ENCODE assay signal across 21 mouse cellular contexts in the genomic region with DNA sequence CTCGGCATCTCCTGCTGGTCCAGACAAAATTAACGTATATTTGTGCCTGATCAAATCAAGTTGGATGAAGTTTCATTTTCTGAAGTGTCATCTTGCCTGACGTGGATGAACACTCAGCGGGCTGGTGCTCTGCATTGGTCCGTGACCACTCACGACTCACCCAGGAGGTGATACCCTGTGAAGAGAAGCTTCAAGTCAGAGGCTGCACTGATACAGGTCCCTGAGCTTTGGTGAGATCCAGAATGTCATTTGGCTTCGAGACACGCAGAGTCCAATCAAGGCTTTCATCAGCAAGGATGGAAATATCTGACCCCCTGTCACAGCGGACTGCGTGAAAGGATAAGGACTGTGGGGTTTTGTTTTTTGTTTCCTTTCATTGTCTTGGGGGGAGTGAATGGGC.
DNase-seq lines count a peak whose midpoint lies in the region; ATAC-seq lines count a peak whose summit lies in the region.
"Had no signal": no experiment of that assay in that cellular context is flagged by ENCODE, and none has a peak within 500 bp of the region (broad histone marks: within the 10 kb centered on the region; RNA-seq: fewer than 3 reads in every experiment).

No protein-coding gene starts in this region.

- no peaks in the 10 kb centered on the region for H3K9me3 ChIP-seq in forebrain, embryonic 11.5 days (ENCODE audit: control insufficient read depth, low read length)
- H3K9me3 ChIP-seq: G1E had no signal

- peak; percentile 69 for DNase-seq in heart, adult 11 months
- no peak for DNase-seq in heart, postnatal 14 days
- DNase-seq in 416B (ENCODE audit: low read depth), result peak; percentile 12
- peak; percentile 73 for DNase-seq in A20 (ENCODE audit: low read depth, low spot score)
- no peak for DNase-seq in forebrain, embryonic 11.5 days (ENCODE audit: low spot score)
- DNase-seq in spleen, adult 12 weeks (ENCODE audit: low spot score), result no peak
- DNase-seq: adrenal gland, adult 2 months; adrenal gland, adult 8-10 months; adrenal gland, postnatal 10 days; adrenal gland, postnatal 14 days; adrenal gland, postnatal 25 days; adrenal gland, postnatal 36 days; B cell, adult 2 months; cerebellum, adult 11 months; cerebellum, adult 11-12 months; cerebellum, adult 18-20 months; cerebellum, adult 2 months; cerebellum, adult 8-10 months had no signal

- no peaks in the 10 kb centered on the region for H3K27me3 ChIP-seq in forebrain, embryonic 11.5 days (ENCODE audit: control insufficient read depth, insufficient read depth, low read length)
- H3K27me3 ChIP-seq: CH12.LX, Patski had no signal

- H3K9ac ChIP-seq in forebrain, embryonic 11.5 days (ENCODE audit: low read length), result no peak overlapping the region

- no peak for ATAC-seq in forebrain, embryonic 11.5 days (replicated peaks; ENCODE audit: low FRiP score)
- ATAC-seq: Patski had no signal

- WGBS in forebrain, embryonic 11.5 days, result 76% methylated on average over 10 of the region's 10 CpGs

- H3K36me3 ChIP-seq in forebrain, embryonic 11.5 days (ENCODE audit: control insufficient read depth, insufficient read depth, low read length), result no peaks in the 10 kb centered on the region
- H3K36me3 ChIP-seq: G1E had no signal

- intact Hi-C loops in heart, postnatal 14 days (cut with DNase I), result no loop called here

- no peak overlapping the region for H3K4me2 ChIP-seq in forebrain, embryonic 11.5 days (ENCODE audit: low read depth, low read length, severe bottlenecking)

- H3K27ac ChIP-seq in forebrain, embryonic 11.5 days (ENCODE audit: low read depth, low read length), result no peak overlapping the region

- H3K4me1 ChIP-seq in forebrain, embryonic 11.5 days (replicated peaks; ENCODE audit: control insufficient read depth, insufficient read depth, low read length), result no peaks in the 10 kb centered on the region

- no peak overlapping the region for H3K4me3 ChIP-seq in forebrain, embryonic 11.5 days (ENCODE audit: low read depth, low read length)

Comparison
In these comparisons a context has a peak if more than half of its experiments do, and no peak if none do; other contexts are left out.
1. DNase-seq: peak in heart, adult 11 months (single experiment), 416B (single experiment) and A20 (single experiment); none in heart, postnatal 14 days (0 of 2), forebrain, embryonic 11.5 days (single experiment) and spleen, adult 12 weeks (single experiment).